Mouse (Mus musculus): ENCODE results near the gene P3h1. TPM values are rescaled to one million over a fixed set of nuclear protein-coding genes. Genes with fewer than 3 reads are reported as not detected.
A peak's percentile ranks its signal among the peaks of the same experiment; 100 is the strongest.

Gene P3h1
- polyA plus RNA-seq, 1 experiment from 2014 or later = 32.8 TPM

DNA sequence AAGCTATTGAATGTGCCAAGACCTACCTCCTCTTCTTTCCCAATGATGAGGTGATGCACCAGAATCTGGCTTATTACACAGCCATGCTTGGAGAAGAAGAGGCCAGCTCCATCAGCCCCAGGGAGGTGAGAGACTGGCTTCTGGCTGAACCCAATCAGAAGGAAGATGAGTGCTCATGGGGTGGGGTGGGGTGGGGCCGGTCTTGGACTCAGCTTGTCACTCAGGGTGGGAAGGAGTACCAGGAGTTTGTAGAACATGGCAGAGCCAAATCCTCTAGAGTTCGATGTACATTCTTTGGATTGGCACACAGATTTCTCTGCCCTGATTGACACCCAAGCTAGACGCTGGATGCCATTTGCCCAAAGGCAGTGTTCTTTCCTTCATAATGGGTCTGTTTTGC is 5.9 kb downstream of the P3h1 start:
- WGBS = 69% methylated on average over 3 of the region's 3 CpGs
- Histone ChIP-seq H3K9ac (no peak overlapping the region), H3K4me3 (no peak overlapping the region), H3K9me3 (replicated peaks) (no peaks in the 10 kb centered on the region), H3K27ac (ENCODE audit: poor library complexity, severe bottlenecking) (no peak overlapping the region), H3K4me2 (no peak overlapping the region), H3K27me3 (replicated peaks) (no peaks in the 10 kb centered on the region), H3K36me3 (peaks cover 64% of the 10 kb centered on the region), H3K4me1 (replicated peaks) (peaks cover 5% of the 10 kb centered on the region)
- ATAC-seq (ENCODE audit: insufficient number of reproducible peaks, low FRiP score) = no peak

DNA sequence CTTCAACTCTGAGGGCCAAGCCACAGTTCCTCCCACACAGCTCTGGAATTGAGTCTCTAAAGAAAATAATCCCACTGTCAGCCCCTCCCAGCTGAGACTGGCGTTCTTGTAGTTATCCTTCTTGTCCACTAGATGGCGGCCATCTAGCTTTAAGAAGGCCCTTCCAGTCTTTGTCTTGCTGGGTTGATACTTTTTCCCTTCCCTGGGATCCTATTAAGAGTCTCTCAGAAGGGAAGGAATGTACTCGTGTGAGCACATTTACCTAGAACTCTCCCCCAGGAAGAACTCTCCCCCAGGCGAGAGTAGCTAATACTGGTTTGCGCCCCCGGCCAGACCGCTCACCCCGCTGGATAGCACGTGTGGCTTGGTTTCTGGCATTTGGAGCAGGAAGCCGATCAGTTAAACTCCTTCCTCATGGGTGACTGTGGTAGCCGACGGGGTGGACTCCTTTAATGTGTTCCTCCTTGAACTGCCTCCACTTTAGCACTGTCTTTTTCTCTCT is 6.5 kb downstream of the P3h1 start:
- H3K4me2 ChIP-seq = no peak overlapping the region

DNA sequence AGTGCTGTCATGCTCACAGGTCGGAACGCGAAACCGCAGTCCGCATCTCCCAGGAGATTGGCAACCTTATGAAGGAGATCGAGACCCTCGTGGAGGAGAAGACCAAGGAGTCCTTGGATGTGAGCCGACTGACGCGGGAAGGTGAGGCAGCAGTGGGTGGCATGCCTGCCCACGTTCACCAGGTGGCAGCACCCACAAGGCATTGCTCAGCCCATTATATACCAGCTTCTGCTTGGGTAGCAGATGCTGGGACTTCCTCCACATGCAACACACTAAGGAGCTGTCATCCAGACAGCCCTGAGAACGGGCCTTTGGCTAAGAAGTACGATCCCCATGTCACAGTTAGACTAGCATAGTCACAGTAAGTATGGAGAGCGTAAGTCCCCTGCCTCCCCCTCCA is 8.9 kb downstream of the P3h1 start:
- Histone ChIP-seq H3K36me3 (peaks cover 85% of the 10 kb centered on the region), H3K27ac (ENCODE audit: poor library complexity, severe bottlenecking) (no peak overlapping the region), H3K9ac (no peak overlapping the region), H3K4me3 (no peak overlapping the region), H3K4me2 (no peak overlapping the region), H3K9me3 (replicated peaks) (no peaks in the 10 kb centered on the region), H3K27me3 (replicated peaks) (no peaks in the 10 kb centered on the region), H3K4me1 (replicated peaks) (peaks cover 11% of the 10 kb centered on the region)
- WGBS = 77% methylated on average over 14 of the region's 14 CpGs
- ATAC-seq (ENCODE audit: insufficient number of reproducible peaks, low FRiP score) = no peak

More for the DNA sequence above, 6.5 kb downstream of the P3h1 start:
- H3K9ac ChIP-seq = no peak overlapping the region
- no peaks in the 10 kb centered on the region for H3K27me3 ChIP-seq (replicated peaks)
- WGBS = 46% methylated on average over 12 of the region's 12 CpGs
- H3K27ac ChIP-seq (ENCODE audit: poor library complexity, severe bottlenecking) = no peak overlapping the region; the same call in 1 of the 2 replicates
- no peak overlapping the region for H3K4me3 ChIP-seq
- ATAC-seq (ENCODE audit: insufficient number of reproducible peaks, low FRiP score) = peak; percentile 22; the same call in 1 of the 2 replicates
- H3K9me3 ChIP-seq (replicated peaks) = no peaks in the 10 kb centered on the region
- peaks cover 5% of the 10 kb centered on the region for H3K4me1 ChIP-seq (replicated peaks)
- peaks cover 70% of the 10 kb centered on the region for H3K36me3 ChIP-seq

DNA sequence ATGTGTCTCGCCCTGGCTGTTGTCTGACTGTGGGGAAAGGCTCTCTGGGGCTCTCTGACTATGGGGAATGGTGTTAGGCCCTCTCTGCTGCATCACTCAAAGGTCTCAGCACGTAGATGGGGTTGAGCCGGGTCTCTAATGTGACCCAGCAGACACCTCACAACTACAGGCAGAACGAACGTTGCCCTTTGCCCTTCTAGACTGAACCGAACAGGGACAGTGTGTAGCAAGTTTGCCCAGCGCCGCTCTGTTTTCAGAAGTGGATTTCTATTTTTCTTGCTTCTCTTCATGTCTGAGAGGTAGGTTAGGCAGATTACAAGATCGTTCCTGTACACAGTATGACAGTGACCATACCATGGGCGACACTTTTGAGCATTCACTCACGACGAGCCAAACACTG is 9.9 kb downstream of the P3h1 start:
- Histone ChIP-seq H3K4me1 (replicated peaks) (peaks cover 15% of the 10 kb centered on the region), H3K9ac (no peak overlapping the region), H3K4me2 (no peak overlapping the region), H3K27me3 (replicated peaks) (no peaks in the 10 kb centered on the region), H3K27ac (ENCODE audit: poor library complexity, severe bottlenecking) (no peak overlapping the region), H3K9me3 (replicated peaks) (no peaks in the 10 kb centered on the region), H3K4me3 (no peak overlapping the region), H3K36me3 (peaks cover 81% of the 10 kb centered on the region)
- no peak for ATAC-seq (ENCODE audit: insufficient number of reproducible peaks, low FRiP score)
- WGBS = 87% methylated on average over 12 of the region's 12 CpGs

DNA sequence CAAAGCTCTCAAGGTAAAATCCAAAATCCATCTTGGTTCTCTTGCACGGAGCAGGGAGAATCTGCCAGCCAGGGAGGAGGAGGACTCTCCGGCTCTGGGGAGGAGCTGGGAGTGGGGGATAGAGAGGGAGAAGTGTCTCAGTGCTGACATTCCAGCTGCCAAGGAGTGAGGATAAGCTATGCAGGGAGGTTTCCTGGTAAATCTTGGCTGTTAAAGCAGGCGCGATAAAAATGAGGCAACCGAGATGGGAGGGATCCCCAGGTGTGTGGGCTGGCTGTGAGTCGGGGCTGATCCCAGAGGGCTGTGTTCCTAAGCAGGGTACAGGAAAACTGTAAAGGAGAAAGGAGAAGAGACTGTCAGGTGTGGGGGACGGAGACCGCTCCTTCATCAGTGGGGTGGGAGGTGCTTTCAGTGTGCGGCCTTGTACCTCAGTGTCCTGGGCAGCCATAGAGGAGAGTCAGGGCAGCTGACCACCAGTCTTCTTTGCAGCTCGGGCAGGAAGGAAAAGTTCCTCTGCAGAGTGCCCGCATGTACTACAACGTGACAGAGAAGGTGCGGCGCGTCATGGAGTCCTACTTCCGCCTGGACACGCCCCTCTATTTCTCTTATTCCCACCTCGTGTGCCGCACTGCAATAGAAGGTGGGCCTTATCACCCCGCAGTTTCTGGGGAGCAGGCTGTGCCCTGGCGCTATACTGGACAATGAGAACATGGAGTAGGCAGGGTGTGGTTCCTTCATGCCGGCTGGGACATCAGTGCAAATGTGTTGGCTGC is 11.9 kb downstream of the P3h1 start:
- H3K27ac ChIP-seq (ENCODE audit: poor library complexity, severe bottlenecking) = 0 out of 2 replicates have a peak overlapping the region, but pooled peaks have one; percentile 14
- H3K4me2 ChIP-seq = no peak overlapping the region
- H3K27me3 ChIP-seq (replicated peaks) = no peaks in the 10 kb centered on the region
- H3K36me3 ChIP-seq = peaks cover 81% of the 10 kb centered on the region
- 69% methylated on average over 22 of the region's 22 CpGs for WGBS
- peaks cover 16% of the 10 kb centered on the region for H3K4me1 ChIP-seq (replicated peaks)
- H3K4me3 ChIP-seq = no peak overlapping the region
- no peak for ATAC-seq (ENCODE audit: insufficient number of reproducible peaks, low FRiP score)
- H3K9ac ChIP-seq = no peak overlapping the region
- no peaks in the 10 kb centered on the region for H3K9me3 ChIP-seq (replicated peaks)

DNA sequence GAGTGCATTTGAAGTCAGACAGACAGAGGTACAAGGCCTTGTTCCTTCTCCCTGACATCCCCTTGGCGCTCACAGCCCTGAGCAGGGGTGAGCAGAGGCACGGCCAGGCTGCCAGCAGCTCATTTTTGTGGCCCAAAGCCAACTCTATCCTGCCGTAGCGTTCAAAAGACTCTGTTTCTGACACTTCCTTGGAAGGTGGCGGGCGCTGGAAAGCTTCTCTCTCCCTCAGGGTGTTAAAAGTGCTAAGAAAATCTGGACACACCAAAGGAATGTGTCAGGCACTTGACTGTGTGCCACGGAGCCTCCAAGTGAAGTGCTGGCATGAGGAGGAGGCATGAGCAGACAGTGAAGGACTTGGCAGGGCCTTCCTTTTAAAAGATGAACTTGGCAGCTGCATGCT is 12.8 kb downstream of the P3h1 start:
- Histone ChIP-seq H3K9ac (no peak overlapping the region), H3K9me3 (replicated peaks) (no peaks in the 10 kb centered on the region), H3K27ac (ENCODE audit: poor library complexity, severe bottlenecking) (peak overlapping the region; percentile 14; the same call in 1 of the 2 replicates), H3K36me3 (peaks cover 75% of the 10 kb centered on the region), H3K4me3 (no peak overlapping the region), H3K4me2 (no peak overlapping the region), H3K4me1 (replicated peaks) (peaks cover 16% of the 10 kb centered on the region), H3K27me3 (replicated peaks) (no peaks in the 10 kb centered on the region)
- no peak for ATAC-seq (ENCODE audit: insufficient number of reproducible peaks, low FRiP score)
- 59% methylated on average over 7 of the region's 7 CpGs for WGBS

DNA sequence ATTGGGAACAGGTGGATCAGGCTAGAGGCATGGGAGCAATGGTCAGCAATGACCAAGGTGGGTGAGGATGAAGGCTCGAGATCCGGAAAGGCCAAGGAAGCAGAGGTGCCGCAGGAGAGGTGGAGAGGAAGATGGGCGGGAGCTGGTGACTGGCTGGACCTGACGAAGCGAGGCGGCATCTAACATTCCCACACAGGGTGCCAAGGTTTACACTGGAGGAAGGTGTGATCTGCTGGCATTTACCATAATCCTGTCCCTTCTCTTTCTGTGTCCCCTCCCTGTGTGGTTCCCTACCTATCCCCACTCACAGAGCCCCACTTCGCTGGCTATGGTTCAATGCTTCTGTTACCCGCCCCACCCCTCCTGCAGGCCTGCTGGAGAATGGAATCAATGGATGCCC is 13.2 kb downstream of the P3h1 start:
- Histone ChIP-seq H3K4me1 (replicated peaks) (peaks cover 16% of the 10 kb centered on the region), H3K27me3 (replicated peaks) (no peaks in the 10 kb centered on the region), H3K36me3 (peaks cover 71% of the 10 kb centered on the region), H3K27ac (ENCODE audit: poor library complexity, severe bottlenecking) (no peak overlapping the region), H3K4me2 (no peak overlapping the region), H3K9me3 (replicated peaks) (no peaks in the 10 kb centered on the region), H3K9ac (no peak overlapping the region), H3K4me3 (no peak overlapping the region)
- WGBS = 80% methylated on average over 9 of the region's 9 CpGs
- ATAC-seq (ENCODE audit: insufficient number of reproducible peaks, low FRiP score) = no peak

DNA sequence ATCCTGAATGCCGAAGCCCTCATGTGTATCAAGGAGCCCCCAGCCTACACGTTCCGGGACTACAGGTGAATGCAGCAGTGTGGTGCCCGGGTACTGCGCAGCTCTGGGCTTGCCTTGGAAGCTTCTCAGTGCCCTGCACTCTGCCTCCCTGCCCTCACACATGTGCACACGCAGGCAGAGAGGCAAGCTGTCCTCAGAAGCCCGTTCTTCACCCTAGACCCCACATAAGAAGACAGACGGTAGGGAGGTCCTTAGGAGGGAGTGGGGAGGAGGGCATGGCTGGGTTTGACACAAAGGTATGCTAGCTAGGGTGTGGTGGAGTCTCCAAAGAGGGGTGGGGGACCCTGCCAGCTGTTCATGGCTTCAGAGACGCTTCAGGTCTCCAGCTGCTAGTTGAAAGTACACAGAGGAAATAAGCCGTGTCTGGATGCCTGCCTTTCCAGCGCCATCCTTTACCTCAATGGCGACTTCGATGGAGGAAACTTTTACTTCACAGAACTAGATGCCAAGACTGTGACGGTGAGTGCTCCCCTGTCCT is 14.0 kb downstream of the P3h1 start:
- H3K4me1 ChIP-seq (replicated peaks) = peaks cover 16% of the 10 kb centered on the region
- no peaks in the 10 kb centered on the region for H3K27me3 ChIP-seq (replicated peaks)
- no peak overlapping the region for H3K9ac ChIP-seq
- H3K27ac ChIP-seq (ENCODE audit: poor library complexity, severe bottlenecking) = no peak overlapping the region
- no peak overlapping the region for H3K4me2 ChIP-seq
- WGBS = 75% methylated on average over 14 of the region's 14 CpGs
- no peak overlapping the region for H3K4me3 ChIP-seq
- H3K9me3 ChIP-seq (replicated peaks) = no peaks in the 10 kb centered on the region
- ATAC-seq (ENCODE audit: insufficient number of reproducible peaks, low FRiP score) = no peak
- peaks cover 63% of the 10 kb centered on the region for H3K36me3 ChIP-seq

DNA sequence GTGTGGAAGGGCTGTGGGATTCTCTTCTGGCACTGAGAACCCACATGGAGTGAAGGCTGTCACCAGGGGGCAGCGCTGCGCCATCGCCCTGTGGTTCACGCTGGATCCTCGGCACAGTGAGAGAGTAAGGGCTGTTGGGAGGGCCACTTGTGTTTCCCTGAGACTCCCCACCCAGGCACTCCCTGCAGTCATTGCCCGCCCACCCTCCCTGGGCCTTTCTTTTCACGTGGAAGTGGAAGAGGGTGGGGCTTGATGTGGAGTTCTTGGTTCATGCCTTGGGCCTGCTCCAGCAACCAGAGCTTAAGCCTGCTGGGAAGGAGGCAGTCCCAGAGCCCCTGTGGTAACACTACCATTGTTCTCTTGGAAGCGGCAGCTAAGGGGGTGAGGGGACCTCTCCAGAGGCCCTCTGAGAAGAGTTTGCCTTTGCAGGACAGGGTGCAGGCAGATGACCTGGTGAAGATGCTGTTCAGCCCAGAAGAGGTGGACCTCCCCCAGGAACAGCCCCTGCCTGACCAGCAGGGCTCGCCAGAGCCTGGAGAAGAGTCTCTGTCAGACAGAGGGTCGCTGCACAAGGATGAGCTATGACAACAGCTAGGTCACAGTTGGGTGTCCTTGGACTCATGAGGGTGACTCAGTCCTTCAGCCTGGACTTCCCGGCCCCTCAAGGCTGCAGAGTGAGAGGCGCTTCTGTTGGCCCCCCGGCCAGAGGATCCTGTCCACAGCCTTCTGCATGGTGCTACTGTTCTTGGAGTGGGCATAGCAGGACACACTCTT is 14.9 kb downstream of the P3h1 start:
- Histone ChIP-seq H3K4me1 (replicated peaks) (peaks cover 16% of the 10 kb centered on the region), H3K27me3 (replicated peaks) (no peaks in the 10 kb centered on the region), H3K36me3 (peaks cover 54% of the 10 kb centered on the region), H3K4me2 (no peak overlapping the region), H3K9me3 (replicated peaks) (no peaks in the 10 kb centered on the region), H3K4me3 (no peak overlapping the region), H3K27ac (ENCODE audit: poor library complexity, severe bottlenecking) (no peak overlapping the region), H3K9ac (no peak overlapping the region)
- 0 out of 2 replicates have a peak, but pooled peaks have one; percentile 15 for ATAC-seq (ENCODE audit: insufficient number of reproducible peaks, low FRiP score)
- WGBS = 39% methylated on average over 13 of the region's 13 CpGs

DNA sequence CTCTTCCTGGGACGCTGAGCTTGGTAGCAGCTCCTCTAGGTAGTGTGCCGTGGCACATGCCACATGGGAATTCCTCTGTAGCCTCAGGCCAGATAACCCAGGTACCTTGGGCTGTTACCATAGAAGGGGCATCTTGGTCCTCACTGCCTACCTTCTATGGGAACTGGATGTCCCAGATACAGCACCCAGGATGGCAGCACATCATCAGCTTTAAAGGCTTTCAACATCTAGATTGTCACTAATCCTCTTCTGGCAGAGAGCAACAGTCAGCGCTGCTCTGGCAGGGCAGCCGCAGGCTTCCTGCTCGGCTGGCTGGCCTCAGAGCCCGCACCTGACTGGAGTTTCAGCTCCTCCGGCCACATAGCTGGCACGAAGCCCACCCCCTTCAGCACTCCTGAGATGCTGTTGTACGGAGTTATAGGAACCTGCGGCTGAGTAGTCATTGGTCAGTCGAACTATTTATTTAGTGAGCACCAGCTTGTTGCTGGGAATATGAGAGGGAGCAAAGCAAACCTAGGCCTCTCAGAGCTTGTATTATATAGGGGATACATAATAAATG is 15.8 kb downstream of the P3h1 start:
- H3K27me3 ChIP-seq (replicated peaks) = 0 out of 2 replicates have a peak, but pooled peaks cover 3% of the 10 kb centered on the region
- H3K4me1 ChIP-seq (replicated peaks) = peaks cover 16% of the 10 kb centered on the region
- peaks cover 47% of the 10 kb centered on the region for H3K36me3 ChIP-seq
- H3K4me2 ChIP-seq = no peak overlapping the region
- no peak overlapping the region for H3K27ac ChIP-seq (ENCODE audit: poor library complexity, severe bottlenecking)
- H3K9ac ChIP-seq = 0 out of 2 replicates have a peak overlapping the region, but pooled peaks have one; percentile 18
- 77% methylated on average over 11 of the region's 11 CpGs for WGBS
- H3K9me3 ChIP-seq (replicated peaks) = no peaks in the 10 kb centered on the region
- no peak for ATAC-seq (ENCODE audit: insufficient number of reproducible peaks, low FRiP score)
- H3K4me3 ChIP-seq = no peak overlapping the region
